Mouse (Mus musculus) heart, postnatal 0 days (tissue): ENCODE data around the gene Pyroxd2. TPM values are rescaled to one million over a fixed set of nuclear protein-coding genes. Genes with fewer than 3 reads are reported as not detected.

Experiments used
- ATAC-seq: fragments of 200-750 bp; cut with Nextera tagmentation; 2 replicates; pipeline ENCODE4 v1.8.0; 2017; ENCODE audit warnings: low read depth, moderate number of reproducible peaks, moderate library complexity; ENCODE audit not compliant: insufficient read depth
- DNase-seq: peaks from one replicate; pipeline ENCODE4 v3.0.0-alpha.2; 2016; ENCODE audit warnings: low spot score
- H3K27ac ChIP-seq: fragments of 300-500 bp; sonication (generic); 2 replicates; pipeline ENCODE4 v1.5.1; 2014; ENCODE audit warnings: low read depth, mild to moderate bottlenecking
- H3K27me3 ChIP-seq: fragments of 300-500 bp; sonication (generic); 2 replicates; pipeline ENCODE4 v1.6.1; 2014; ENCODE audit warnings: low read length, mixed read lengths; ENCODE audit not compliant: control insufficient read depth, insufficient read depth
- H3K36me3 ChIP-seq: fragments of 300-500 bp; sonication (generic); replicated peaks from 2 replicates; pipeline ENCODE4 v1.6.1; 2014; ENCODE audit warnings: low read length, mixed read lengths; ENCODE audit not compliant: control insufficient read depth, insufficient read depth
- H3K4me1 ChIP-seq: fragments of 300-500 bp; sonication (generic); 2 replicates; pipeline ENCODE4 v1.6.1; 2014; ENCODE audit warnings: antibody characterized with exemption; ENCODE audit not compliant: control insufficient read depth, insufficient read depth
- H3K4me2 ChIP-seq: fragments of 300-500 bp; sonication (generic); 2 replicates; pipeline ENCODE4 v1.6.1; 2014; ENCODE audit warnings: low read depth, mild to moderate bottlenecking, low read length, moderate library complexity
- H3K4me3 ChIP-seq: fragments of 300-500 bp; sonication (generic); 2 replicates; pipeline ENCODE4 v1.5.1; 2014; ENCODE audit warnings: low read depth, low read length
- H3K9ac ChIP-seq: fragments of 300-500 bp; sonication (generic); replicated peaks from 2 replicates; pipeline ENCODE4 v1.6.1; 2014; ENCODE audit warnings: low read depth, low read length, mixed read lengths
- H3K9me3 ChIP-seq: fragments of 300-500 bp; sonication (generic); replicated peaks from 2 replicates; pipeline ENCODE4 v1.6.1; 2016; ENCODE audit warnings: low read length; ENCODE audit not compliant: control insufficient read depth
- CTCF ChIP-seq: IDR thresholded peaks from 2 replicates; pipeline ENCODE4 v1.5.1; 2016; ENCODE audit warnings: antibody characterized with exemption, control low read depth, low read depth
- EP300 ChIP-seq: IDR thresholded peaks from 2 replicates; pipeline ENCODE4 v1.6.1; 2016; ENCODE audit warnings: antibody characterized with exemption, low read depth
- WGBS: fragments of 180-500 bp; shearing (Covaris S2); extraction: QIAGEN DNeasy Blood & Tissue Kit; methylation state at CpG from one replicate; pipeline ENCODE4 v1.1.7; 2014; 5-methylcytosine and 5-hydroxymethylcytosine counted together
- polyA plus RNA-seq: library from polyadenylated mRNA; unstranded; fragments of >200 nt; fragmentation: Nextera tagmentation; extraction: Ambion mirVana; gene quantifications from 2 replicates; pipeline ENCODE4 v1.2.1, GENCODE M21; 2015
- total RNA-seq: library from RNA; depleted of rRNA; stranded (reverse); fragments of >200 nt; gene quantifications from 2 replicates; pipeline ENCODE4 v1.2.3, GENCODE M21; 2014; ENCODE audit warnings: low replicate concordance

The Pyroxd2 gene
- total and polyA plus RNA-seq, 2 experiments from 2014 or later = 1.1 to 3.5 TPM

- Histone ChIP-seq H3K27me3 (no peaks in the 10 kb centered on the region), H3K9ac (no peak overlapping the region), H3K4me2 (no peak overlapping the region), H3K4me1 (no peaks in the 10 kb centered on the region), H3K9me3 (no peaks in the 10 kb centered on the region), H3K27ac (no peak overlapping the region), H3K4me3 (no peak overlapping the region), H3K36me3 (no peaks in the 10 kb centered on the region)
- ATAC-seq (no peak), DNase-seq (no peak)
- TF ChIP-seq EP300 = no peak
- no peak for TF ChIP-seq CTCF
- 88% methylated on average over 10 of the region's 10 CpGs for WGBS
Observed at GRCm38 (mm10) chr19:42726766-42727165, 25.8 kb downstream of the Pyroxd2 start.

GRCm38 (mm10) chr19:42725973-42726350 lies 26.6 kb downstream of the Pyroxd2 start:
- H3K4me2 ChIP-seq = no peak overlapping the region
- no peaks in the 10 kb centered on the region for H3K27me3 ChIP-seq
- no peak overlapping the region for H3K27ac ChIP-seq
- no peak overlapping the region for H3K9ac ChIP-seq
- no peak overlapping the region for H3K4me3 ChIP-seq
- no peak for ATAC-seq
- DNase-seq = no peak
- H3K36me3 ChIP-seq = no peaks in the 10 kb centered on the region
- H3K9me3 ChIP-seq = no peaks in the 10 kb centered on the region
- no peaks in the 10 kb centered on the region for H3K4me1 ChIP-seq
- 83% methylated on average over 3 of the region's 3 CpGs for WGBS
- TF ChIP-seq EP300 = no peak
- no peak for TF ChIP-seq CTCF

DNA sequence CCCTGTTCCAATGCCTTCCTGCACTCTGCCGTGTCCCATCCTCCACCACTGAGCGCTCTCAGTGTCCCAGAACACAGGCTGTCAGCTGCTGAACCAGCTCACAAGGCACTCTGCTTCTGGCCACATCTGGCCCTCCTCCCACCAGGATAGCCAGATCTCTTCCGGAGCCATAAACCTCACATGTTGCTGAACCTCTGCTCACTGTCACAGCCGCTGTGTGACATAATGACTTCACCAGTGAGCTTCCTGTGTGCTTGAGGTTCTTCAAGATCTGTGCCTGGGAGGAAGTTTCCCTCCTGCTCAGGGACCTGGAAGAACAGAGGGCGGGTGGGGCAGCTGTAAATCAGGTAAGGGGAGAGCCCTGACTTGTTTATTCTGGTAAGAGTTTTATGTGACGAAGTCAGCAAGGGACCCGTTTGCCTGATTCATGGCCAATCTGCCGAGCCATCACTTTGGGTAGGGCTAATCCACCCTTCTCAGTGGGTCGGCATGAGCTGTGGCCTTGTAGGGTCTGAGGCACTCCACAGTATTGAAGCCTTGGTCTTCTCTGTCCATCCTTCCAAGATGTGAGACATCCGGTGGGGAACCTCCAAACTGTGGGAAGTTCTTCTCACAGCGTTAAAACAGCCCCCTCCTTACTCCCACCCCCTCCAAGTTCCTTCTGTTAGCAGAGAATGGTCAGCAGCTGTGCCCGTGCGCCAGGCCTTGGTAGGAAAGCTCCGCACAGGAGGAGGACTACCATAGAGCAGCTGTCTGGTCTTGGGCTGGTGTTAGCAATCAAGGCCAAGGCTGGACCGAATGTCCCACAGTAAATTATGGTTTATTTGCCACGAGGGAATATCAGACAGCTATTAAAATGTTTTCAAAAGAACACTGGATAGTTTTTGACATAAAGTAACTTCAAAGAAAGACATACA lies 27.3 kb downstream of the Pyroxd2 start:
- WGBS = 61% methylated on average over 16 of the region's 16 CpGs
- Histone ChIP-seq H3K9ac (no peak overlapping the region), H3K9me3 (no peaks in the 10 kb centered on the region), H3K4me3 (no peak overlapping the region), H3K36me3 (no peaks in the 10 kb centered on the region), H3K27me3 (no peaks in the 10 kb centered on the region), H3K4me2 (no peak overlapping the region), H3K4me1 (no peaks in the 10 kb centered on the region), H3K27ac (no peak overlapping the region)
- ATAC-seq (peak; percentile 38), DNase-seq (no peak)
- TF ChIP-seq EP300 (no peak), CTCF (no peak)

DNA sequence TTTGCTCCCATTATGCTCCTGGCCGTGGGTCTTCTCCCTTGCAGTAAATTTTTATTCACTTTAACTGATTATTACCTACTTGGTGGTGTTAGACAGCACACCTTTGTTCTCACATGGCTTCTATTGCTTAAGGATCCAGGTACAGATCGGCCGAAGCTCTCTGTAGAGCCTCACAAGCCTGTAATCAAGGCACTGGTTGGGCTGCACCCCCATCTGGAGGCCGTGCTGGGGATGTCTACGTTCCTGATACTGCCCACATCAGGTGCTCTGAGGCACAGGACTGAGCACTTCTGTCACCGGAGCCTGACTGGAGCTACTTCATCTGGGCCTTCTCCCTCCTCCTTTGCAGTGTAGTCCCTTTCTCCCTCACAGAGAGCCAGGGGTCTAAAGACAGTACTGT lies 29.3 kb downstream of the Pyroxd2 start:
- H3K4me3 ChIP-seq = no peak overlapping the region
- no peaks in the 10 kb centered on the region for H3K36me3 ChIP-seq
- H3K27ac ChIP-seq = no peak overlapping the region
- no peak for DNase-seq
- no peak overlapping the region for H3K9ac ChIP-seq
- no peak overlapping the region for H3K4me2 ChIP-seq
- WGBS = 73% methylated on average over 6 of the region's 6 CpGs
- H3K4me1 ChIP-seq = no peaks in the 10 kb centered on the region
- H3K27me3 ChIP-seq = no peaks in the 10 kb centered on the region
- TF ChIP-seq CTCF (no peak), EP300 (no peak)
- H3K9me3 ChIP-seq = no peaks in the 10 kb centered on the region
- ATAC-seq = no peak

DNA sequence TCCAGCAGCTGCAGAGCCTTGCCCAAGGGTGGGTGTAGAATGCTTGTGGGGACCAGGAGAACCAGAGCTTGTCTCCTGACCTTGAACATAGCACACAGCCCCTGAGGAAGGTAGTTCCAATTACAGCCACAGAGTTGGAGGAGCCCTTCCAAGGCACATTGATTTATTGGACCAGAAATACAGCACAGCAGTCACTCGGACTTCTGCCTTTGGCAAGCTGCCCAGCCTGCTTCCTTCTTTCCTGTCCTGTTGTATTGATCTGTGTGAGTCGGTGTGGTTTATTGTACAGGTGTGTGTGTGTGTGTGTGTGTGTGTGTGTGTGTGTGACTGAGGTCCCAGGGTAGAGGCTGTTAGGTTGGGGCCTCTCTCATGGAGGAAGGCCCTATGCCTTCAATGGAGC lies 30.1 kb downstream of the Pyroxd2 start:
- Histone ChIP-seq H3K9me3 (no peaks in the 10 kb centered on the region), H3K36me3 (no peaks in the 10 kb centered on the region), H3K4me3 (no peak overlapping the region), H3K9ac (no peak overlapping the region), H3K4me2 (no peak overlapping the region), H3K27ac (no peak overlapping the region), H3K27me3 (no peaks in the 10 kb centered on the region), H3K4me1 (no peaks in the 10 kb centered on the region)
- ATAC-seq (no peak), DNase-seq (no peak)
- TF ChIP-seq CTCF = no peak
- no peak for TF ChIP-seq EP300
- WGBS = 30% methylated on average over 2 of the region's 2 CpGs

GRCm38 (mm10) chr19:42718101-42718500 lies 34.5 kb downstream of the Pyroxd2 start:
- TF ChIP-seq CTCF = no peak
- no peak for TF ChIP-seq EP300
- Histone ChIP-seq H3K4me1 (no peaks in the 10 kb centered on the region), H3K9me3 (no peaks in the 10 kb centered on the region), H3K27me3 (no peaks in the 10 kb centered on the region), H3K27ac (no peak overlapping the region), H3K4me2 (no peak overlapping the region), H3K36me3 (no peaks in the 10 kb centered on the region), H3K4me3 (no peak overlapping the region), H3K9ac (no peak overlapping the region)
- 76% methylated on average over 3 of the region's 3 CpGs for WGBS
- ATAC-seq (no peak), DNase-seq (no peak)
